Mouse (Mus musculus) adipocyte (in vitro differentiated cells): ENCODE results near the gene Cst6.
"Not testable (repeated sequence)": the region's sequence is repeated elsewhere in the genome, so short reads cannot be mapped to it uniquely, and the experiment has no call there.

Experiments used
- DNase-seq: peaks from one replicate; pipeline ENCODE4 v3.0.0-alpha.2; 2016; ENCODE audit warnings: low spot score

Gene Cst6

DNA sequence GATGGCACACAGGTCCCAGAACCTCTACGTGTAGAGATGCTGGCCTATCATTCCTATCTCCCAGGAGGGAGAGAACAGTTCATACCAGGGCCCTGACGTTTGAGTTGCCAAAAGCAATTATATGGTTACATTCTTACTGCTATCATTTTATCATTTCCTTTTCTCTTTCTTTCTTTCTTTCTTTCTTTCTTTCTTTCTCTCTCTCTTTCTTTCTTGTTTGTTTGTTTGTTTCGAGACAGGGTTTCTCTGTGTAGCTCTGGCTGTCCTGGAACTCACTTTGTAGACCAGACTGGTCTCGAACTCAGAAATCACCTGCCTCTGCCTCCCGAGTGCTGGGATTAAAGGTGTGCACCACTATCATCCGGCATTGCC is at the start of gene Cst6:
Gene Cst6 (minus strand): TSS at position 73 of the 372 bp plus-strand sequence.
- DNase-seq = not testable (repeated sequence)

DNA sequence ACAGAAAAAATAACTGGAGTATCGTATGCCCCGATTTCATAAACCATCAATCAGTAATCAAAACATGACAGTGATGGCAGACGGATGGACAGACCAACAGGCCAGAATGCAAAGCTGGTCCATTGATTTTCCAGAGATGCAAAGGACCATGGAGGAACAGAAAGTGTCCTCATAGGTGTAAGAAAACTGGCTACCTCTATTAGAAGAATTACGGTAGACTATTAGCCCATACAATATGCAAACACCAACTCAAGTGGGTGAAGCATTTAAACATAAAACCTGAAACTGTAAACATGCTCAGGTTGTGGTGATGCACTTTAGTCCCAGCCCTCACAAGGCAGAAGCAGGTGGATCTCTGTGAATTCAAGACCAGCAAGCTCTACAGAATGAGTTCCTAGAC is 46.0 kb upstream of the Cst6 start:
- DNase-seq = no peak

- no peak for DNase-seq
Observed at GRCm38 (mm10) chr19:5394168-5394567, 44.8 kb upstream of the Cst6 start.

DNA sequence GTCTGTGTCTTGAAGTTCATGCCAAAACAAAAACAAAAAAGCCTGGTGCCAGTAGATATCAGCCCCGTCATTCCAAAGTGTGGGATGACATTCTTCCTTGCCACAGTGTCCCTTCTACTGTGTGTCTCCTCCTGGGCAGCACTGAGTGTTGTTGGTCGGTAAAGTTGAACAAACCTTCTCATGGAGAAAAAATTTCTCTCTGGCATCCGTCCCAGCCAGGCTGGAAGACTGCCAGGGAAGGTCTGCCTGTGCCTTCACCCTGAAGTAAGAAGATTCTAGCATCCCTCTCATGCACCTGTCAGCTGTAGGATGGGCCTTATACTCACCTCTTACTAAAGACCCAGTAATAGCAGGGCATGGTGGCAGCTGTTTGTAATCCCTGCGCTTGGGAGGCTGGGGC is 43.5 kb upstream of the Cst6 start:
- peak; percentile 72 for DNase-seq

DNA sequence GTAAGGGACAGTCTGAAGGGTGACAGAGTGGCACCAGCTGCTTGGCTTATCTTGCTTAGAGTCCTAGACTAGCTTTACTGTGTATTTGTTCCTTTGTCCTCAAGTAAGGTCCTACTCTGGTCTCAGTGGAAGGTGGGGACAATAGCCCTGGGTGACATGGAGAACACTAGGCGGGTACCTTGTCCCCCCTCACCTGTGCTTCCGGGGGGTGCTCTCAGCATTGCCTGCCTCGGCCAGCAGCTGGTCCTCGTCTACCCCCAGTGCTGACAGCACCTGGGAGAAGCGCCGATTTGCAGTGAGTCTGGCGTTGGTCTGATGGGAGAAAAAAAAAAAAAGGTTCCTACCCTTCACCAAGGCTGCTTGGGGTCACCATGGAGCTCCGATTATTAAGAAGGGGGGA is 41.0 kb upstream of the Cst6 start:
- no peak for DNase-seq

- DNase-seq = no peak
Observed at GRCm38 (mm10) chr19:5389647-5390046, 40.3 kb upstream of the Cst6 start.

DNA sequence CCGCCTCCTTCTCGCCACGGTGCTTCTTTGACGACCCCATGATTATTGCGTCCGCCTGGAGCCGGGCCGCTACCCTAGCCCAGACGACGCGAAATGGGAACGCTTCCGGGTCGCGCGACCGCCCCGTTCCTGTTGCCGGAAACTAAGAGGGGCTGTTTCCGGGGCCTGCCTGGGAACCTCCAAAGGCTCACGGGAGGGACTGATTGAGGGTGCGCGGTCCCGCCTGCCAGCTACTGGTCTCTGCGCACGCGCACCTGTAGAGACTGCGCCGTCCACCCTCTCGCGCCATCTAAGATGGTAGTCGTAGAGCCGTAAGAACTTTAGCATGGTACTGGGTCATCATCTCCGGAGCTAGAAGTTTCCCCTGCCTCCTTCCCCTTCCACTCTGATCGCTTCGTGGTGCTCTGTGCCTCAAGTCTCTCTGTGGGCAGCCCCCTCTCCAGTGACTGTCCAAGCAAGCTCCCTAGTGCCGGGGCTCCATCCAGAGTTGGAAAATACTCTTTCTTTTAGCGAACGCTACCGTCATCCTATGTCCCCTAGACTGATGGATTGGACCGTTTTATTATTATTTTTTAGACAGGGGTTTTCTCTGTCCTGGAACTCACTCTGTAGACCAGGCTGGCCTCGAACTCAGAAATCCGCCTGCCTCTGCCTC is 39.3 kb upstream of the Cst6 start, which contains the start of gene Sart1:
Gene Sart1 (minus strand): TSS at position 116 of the 655 bp plus-strand sequence.
- peak; percentile 97 for DNase-seq

- peak; percentile 37 for DNase-seq
Observed at GRCm38 (mm10) chr19:5388011-5388441, 38.7 kb upstream of the Cst6 start.

- DNase-seq = no peak
Observed at GRCm38 (mm10) chr19:5384715-5385114, 35.3 kb upstream of the Cst6 start.

GRCm38 (mm10) chr19:5383326-5383725 is 34.0 kb upstream of the Cst6 start:
- DNase-seq = no peak

DNA sequence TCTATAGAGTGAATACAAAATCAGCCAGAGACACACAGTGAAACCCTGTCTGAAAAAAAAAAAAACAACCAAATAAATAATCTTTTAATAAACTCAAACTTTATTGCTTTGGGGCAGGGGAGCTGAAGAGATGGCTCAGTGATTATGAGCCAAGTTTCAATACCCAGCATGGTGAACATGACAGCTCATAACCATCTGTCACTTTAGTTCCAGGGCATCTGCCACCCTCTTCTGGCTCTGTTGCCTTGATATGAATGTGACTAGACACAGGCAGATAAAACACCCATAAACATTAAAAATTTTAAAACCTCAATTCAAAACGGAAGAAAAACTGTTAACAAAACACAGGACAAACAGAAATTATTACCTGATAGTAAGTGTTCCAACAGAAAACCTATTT is 28.1 kb upstream of the Cst6 start:
- no peak for DNase-seq

DNA sequence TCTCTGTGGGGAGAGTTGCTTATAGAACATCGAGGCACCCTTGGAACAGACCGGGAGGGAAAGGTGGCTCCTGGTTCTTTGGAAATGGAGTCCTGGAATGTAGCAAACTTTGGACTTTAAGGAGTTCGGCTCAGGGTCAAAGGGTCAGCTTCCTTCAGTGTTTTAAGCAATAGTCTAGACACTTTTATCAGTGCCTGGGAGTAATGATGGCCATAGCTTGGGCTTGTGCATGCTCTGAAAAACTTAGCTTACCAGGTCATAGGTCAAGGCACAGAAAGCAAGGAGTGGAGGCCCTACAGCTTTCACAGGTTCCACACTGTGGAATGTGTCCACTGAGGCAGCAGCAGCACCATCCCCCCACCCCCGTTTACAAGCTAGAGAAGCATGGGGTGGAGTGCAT is 25.4 kb upstream of the Cst6 start:
- DNase-seq = no peak

- DNase-seq = no peak
Observed at GRCm38 (mm10) chr19:5374177-5374576, 24.8 kb upstream of the Cst6 start.

GRCm38 (mm10) chr19:5372724-5373123 is 23.4 kb upstream of the Cst6 start:
- no peak for DNase-seq

DNA sequence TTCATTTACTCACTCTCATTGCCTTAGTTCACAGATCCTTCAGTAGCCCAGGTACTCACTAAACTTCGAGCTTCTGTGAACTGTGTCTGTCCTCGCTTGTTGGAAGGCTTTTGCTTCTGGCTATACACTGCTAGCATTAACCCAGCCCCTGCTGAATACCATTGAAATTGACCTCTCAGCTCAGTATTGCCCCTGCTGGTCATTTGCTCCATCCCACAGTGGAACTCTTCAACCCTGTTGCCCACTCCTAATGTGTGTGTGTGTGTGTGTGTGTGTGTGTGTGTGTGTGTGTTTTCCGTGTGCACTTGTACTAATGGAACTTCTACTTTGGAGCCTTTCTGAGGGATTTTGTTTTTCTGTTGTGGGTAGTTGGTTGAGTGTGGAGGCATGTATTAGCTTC is 21.6 kb upstream of the Cst6 start:
- no peak for DNase-seq

DNA sequence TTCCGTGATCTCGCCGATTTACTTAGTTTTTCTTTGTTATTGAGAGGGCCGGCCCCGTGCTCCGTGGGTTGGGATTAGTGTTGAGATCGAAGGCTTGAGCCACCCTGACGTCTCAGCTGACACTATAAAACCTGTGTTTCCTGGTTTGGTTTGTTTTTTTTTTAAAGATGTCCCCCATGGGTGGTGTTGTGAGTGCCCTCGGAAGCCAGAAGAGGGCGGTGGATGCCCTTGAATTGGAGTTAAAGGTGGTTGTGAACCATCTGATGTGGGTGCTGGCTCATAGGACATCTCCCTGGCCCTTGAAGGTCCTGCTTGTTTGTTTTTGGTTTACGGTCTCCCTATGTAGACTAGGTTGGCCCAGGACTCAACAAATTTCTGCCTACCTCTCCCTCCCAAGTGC is 18.1 kb upstream of the Cst6 start:
- DNase-seq = peak; percentile 45

DNA sequence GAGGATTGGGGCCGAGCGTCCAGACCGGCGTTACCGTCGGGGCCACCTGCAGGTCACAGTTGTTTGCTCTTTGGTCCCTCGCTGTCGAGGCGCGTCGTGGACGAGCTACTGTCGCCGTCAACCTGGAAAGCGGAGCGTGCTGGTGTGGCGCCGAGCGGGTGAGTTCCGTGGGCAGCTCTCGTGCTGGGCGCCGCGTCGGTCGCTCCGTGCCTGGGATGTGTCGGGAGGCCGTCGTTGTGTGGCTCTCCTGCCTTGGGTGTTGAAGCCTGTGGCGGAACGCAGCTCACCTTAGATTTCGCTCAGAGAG is 17.6 kb upstream of the Cst6 start, which contains the start of gene Banf1:
Gene Banf1 (minus strand): TSS at position 116 of the 307 bp plus-strand sequence.
- DNase-seq = no peak

DNA sequence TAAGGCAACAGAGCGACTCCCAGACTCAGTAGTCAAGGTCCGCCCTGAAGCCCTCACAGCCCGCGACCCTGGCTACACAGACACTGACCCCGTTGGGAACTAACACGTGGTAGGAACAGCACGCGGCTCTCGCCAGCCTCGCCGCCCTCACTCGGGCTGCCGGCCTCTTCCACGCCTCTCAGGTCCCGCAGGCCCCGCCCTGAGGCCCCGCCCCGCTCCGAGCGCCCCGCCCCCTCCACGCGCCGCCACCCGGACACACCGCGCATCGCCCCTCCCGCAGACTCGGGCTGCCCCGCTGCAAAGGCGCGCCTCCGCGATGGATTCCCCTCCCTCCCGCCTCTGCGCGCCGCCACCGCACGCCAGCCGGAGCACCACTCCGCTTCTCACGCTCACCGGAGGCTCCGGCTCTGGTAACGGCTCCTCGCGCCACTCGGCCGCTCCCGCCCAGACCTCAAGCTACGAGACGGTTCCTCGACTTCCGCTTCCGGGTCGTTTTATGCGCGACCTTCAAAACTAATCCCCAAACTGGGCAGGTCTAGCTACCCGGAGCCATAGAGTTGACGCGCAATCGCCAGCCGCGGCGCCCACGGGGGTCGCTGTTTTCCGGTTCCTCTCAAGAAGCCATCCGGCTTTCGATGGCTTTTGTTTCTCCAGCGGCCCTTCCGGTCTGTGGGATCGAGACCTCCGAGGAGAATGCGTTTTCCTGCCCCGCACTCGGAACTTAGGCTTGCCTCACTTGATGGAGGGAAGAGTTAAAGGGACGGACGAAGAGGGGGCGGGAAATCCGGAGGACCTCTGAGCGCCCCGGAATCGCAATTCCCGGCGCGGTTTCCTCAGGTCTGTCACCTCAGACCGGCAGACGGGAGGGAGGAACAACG is 17.0 kb upstream of the Cst6 start, which contains the start of gene Eif1ad:
Gene Eif1ad (plus strand): TSS at position 567 of the 878 bp plus-strand sequence.
- peak; percentile 99 for DNase-seq

DNA sequence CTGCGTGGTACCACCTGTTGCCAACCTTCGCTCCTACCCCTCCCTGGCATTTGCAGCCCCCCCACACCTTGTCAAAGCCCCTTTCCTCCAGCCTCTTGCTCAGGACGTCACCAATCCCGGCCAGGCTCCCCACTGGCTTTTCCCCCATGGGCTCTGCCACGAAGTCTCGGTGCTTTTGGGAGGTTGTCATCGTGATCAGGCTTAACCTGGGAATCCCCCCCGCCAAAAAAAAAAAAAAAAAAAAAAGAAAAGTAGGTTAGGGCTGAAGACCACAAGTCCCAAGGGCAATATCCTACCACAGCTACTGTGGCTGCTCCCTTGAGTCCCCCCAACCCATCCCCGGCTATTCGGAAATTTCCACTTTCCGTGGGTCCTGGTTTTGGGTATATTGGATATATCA is 16.4 kb upstream of the Cst6 start:
- DNase-seq = no peak

DNA sequence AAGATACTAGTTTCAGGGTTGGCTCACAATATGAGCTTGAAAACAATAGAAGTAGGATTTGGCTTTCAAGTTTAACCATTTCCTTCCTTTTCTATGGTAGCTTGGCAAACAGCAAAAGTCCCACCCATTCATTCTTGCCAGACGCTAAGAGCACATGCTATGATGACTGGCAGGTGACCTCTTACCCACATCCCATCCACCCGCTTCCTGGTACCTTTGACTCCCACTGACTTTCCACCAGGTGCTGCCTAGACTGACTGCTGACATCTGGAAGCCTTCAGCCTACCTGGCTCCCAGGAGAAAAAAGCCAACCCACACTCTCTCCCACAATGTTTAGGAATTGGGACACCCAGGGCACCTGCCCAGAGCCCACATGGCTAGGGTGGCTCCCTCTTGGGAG is 14.8 kb upstream of the Cst6 start:
- no peak for DNase-seq

DNA sequence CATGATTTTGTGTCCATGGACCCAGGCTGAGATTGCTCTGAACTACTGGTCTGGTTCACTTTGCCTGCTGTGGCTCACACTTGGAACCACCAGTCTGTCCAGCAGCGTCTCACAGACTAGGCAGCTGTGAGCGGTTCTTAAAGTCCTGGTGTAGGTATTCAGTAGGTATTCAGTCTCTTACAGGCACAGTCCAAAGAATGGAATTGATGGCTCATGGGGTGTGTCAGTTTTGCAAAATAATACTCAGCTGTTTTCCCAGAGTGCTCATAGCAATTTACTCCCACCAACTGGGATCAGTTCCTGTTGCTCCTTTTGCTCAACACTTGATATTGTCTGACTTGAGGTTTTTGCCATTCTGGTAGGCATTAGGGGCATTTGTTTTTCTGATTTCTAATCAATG is 12.8 kb upstream of the Cst6 start:
- DNase-seq = no peak

- DNase-seq = no peak
Observed at GRCm38 (mm10) chr19:5356080-5356479, 6.7 kb upstream of the Cst6 start.

GRCm38 (mm10) chr19:5353609-5354008 is 4.2 kb upstream of the Cst6 start:
- no peak for DNase-seq
